Mouse (Mus musculus): ENCODE measurements around the gene Epop. TPM values are rescaled to one million over a fixed set of nuclear protein-coding genes. Genes with fewer than 3 reads are reported as not detected.
A peak's percentile ranks its signal among the peaks of the same experiment; 100 is the strongest.
"Not testable (repeated sequence)": the region's sequence is repeated elsewhere in the genome, so short reads cannot be mapped to it uniquely, and the experiment has no call there.

The Epop gene
- total RNA-seq, 2 experiments from 2014 or later = 77.4 to 92.2 TPM

DNA sequence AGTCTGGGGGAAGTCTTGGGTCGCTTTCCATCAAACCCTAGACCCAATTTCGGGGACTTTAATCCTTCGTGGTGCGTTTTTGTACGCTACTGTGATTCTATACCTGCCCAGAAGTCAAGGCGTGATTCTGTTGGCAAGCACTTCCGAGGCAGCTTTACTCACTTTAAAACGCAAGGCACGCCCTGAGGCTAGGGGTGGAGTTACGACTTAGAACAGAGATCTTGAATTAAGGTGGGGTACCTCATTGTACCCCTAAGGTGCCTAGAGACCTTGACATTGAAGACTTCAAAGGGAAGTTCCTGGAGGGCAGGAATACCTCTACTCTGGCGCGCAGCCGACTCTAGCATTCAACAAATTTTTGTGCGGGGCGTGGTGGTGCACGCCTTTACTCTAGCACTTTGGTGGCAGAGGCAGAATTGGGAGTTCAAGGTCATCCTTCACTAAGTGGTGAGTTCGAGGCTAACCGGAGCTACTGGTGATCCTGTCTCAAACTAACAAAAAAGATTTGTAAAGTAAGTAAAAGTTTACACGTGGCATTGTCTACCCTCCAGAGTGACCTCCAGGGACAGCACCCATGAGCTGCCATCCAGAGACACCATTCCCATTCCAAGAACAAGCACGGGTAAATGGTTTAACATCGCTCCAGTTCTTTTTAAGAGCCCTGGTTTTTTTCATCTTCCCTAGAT, 32.8 kb upstream of the Epop start:
- intact Hi-C loops (cut with DNase I) = loop anchor here (5.0 kb wide), 1 partner anchor 35 kb away; no protein-coding TSS in a partner anchor
- no peak for DNase-seq (ENCODE audit: low spot score in 2 of 2)

DNA sequence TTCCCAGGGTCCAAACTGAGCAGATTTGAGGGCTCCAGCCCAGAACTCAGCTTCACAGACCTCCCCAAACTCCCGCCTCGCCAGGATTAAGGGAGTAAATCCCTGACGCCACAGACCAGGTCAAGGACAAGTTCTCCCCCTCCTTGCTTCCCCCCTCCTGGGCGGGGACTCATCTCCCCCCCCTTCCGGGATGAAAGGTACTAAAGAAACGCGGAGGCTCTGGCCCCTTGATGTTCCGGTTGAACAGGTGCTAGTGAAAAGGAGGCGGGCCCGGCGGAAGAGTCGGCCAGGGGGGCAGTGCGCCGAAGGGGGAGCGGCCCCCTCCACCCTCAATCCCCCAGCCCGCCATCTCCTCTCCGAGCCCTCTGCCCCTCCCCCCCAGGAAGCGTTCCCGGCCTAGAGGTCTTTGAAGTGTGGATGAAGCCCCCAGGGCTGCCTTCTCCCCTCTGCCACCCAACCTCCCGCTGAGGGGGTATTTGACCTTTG, 32.2 kb upstream of the Epop start:
- intact Hi-C loops (cut with DNase I) = loop anchor here (5.0 kb wide), 1 partner anchor 36 kb away; no protein-coding TSS in a partner anchor
- no peak for DNase-seq (ENCODE audit: low spot score in 2 of 2)

DNA sequence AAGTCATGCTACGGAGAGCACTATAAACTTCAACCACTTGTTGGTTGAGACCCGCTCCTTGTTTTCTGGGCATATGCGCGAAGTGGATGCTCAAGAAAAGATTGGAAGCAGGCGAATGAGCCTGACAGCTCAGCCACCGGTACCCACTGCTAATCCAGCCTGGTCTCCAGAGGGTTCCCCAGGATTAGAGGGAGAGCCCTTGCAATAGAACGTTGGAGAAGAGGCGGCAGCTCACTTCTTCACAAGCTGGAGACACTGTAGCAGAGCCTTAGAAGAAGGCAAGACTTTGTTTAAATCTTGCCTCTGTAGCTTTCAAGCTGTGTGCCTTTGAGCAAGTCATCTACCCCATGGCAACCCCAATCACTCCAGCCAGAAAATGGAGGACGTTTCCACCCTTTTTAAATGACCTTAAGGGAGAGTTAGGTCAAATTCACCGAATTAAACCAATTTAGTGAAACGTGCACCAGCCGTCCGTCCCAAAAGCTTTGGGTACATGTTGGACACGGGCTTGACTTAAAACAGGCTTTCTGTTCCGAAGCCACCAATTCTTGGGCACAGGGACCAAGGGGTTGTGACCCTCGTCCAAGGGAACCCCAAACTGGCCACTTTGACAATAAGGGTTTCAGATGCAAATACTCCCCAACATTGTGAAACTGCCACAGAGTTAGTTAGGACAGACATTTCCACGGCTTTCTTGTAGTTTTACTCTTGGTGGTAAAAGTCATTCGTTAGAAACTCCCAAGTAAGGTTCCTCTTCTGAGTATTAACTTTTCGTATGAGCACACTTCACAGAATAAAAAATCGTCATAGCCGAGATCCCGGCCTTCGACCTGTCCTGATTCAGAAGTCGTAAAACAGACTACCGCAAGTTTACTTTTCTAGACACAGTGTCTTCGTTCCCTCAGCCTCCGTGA, 31.5 kb upstream of the Epop start:
- intact Hi-C loops (cut with DNase I) = loop anchor here (5.0 kb wide), 1 partner anchor 36 kb away; no protein-coding TSS in a partner anchor

DNA sequence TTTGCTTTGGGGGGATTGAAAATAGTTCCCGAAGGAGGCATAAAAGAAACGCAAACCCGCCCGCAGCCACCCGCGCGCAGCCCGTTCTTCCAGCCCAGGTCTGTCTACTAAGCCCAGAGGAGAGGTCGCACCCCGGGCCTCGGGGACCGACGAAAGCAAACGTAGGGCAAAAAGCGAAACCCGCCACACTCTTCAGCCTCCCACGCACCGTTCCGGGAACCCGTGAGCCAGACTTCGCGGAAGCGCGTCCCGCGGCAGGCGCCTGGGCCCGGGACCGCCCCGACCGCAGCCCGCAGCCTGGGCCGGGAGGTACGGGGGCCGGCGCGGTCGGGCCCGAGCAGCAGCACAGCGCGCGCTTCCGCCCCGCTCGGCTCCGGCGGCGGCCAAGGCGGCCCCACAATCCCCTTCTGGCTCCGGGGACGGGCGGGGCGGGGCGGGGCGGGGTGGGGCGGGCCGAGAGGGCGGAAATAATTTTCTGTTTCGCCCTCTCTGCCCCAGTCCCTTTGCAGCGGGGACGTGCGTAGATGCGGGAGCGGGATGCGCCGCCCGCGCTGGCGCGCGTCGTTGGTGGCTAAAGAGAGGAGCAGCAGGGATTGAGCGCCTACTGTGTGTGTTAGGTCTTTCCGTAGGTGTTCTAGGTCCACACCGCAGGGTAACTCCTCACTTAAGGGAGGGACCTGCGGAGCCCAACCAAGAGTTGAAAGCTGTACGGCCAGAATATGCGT, 30.6 kb upstream of the Epop start:
- peak; percentile 78 to 84 for DNase-seq (ENCODE audit: low spot score in 2 of 2)
- intact Hi-C loops (cut with DNase I) = loop anchor here (5.0 kb wide), 1 partner anchor 37 kb away; no protein-coding TSS in a partner anchor

More for the DNA sequence above, 31.5 kb upstream of the Epop start:
- no peak for DNase-seq (ENCODE audit: low spot score in 2 of 2)

DNA sequence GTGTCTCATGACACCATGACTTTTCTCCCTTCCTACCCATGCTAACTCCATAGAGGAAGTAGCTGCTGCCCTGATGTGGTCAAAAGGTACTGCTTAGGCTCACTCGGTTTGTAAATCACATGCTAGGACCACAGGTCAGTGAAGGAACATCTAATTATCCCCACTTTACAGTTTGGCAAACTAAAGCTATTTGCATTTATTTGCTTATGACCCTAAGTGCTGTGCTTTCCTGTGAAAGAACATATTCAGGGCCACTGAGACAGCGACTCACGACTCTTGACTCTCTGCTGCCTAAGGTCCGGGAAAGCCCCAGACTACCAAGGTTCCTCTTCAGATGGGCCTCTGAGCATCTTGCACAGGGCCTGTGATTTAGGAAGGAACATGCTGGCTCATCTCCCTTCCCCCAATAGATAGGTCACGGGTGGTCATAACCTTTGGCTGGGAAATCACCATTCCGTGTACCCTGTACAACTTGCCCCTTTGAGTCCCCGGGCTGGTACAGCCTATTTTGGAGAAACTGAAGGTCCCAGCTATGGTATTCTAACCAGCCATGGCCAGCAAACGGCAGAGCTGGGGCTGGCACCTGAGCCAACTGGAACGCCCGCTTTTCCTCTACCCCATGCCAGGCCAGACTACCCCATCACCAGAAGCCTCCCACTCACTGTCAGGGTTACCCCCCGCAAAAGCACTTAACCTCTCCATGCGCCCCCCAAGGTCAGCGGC, 29.9 kb upstream of the Epop start:
- intact Hi-C loops (cut with DNase I) = no loop called here
- no peak for DNase-seq (ENCODE audit: low spot score in 2 of 2)

DNA sequence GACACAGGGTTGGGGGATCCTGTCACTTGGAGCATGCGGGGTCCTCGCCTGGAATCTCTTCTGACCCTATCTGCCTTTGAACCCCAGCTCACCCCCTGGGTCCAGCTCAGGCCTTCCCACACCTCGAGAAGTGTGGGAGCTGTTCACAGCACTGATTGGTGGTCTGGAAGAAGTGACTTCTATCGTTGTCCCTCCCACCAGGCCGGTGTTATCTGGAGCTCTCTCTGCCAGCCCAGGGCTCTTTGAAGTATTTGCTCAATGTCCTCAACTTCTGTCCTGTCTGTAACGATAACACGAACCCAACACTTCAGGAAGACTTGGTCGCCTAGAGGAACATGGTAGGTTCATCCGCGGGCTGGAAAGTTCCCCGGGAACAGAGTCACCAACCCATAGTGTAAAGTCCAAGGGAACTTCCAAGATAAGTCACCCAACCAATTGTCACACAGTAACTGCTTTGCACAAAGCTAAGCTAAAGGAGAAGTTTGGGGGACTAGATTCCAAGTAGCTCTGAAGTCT, 29.3 kb upstream of the Epop start:
- intact Hi-C loops (cut with DNase I) = no loop called here
- no peak for DNase-seq (ENCODE audit: low spot score in 2 of 2)

DNA sequence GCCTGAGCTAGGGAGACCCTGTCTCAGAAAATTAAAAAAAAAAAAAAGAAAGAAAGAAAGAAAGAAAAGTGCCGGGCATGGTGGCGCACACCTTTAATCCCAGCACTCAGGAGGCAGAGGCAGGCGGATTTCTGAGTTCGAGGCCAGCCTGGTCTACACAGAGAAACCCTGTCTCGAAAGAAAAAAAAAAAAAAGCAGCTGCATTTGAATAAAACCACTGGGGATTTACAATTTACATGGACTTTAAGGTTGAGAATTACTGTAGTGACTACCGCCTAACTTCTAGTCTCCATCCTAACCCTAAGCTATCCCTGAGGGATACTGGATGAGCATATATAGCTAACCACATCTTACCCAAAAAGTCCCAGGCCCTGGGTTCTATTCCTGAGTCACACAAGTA, 28.5 kb upstream of the Epop start:
- DNase-seq (ENCODE audit: low spot score in 2 of 2); intact Hi-C loops (cut with DNase I): not testable (repeated sequence)

DNA sequence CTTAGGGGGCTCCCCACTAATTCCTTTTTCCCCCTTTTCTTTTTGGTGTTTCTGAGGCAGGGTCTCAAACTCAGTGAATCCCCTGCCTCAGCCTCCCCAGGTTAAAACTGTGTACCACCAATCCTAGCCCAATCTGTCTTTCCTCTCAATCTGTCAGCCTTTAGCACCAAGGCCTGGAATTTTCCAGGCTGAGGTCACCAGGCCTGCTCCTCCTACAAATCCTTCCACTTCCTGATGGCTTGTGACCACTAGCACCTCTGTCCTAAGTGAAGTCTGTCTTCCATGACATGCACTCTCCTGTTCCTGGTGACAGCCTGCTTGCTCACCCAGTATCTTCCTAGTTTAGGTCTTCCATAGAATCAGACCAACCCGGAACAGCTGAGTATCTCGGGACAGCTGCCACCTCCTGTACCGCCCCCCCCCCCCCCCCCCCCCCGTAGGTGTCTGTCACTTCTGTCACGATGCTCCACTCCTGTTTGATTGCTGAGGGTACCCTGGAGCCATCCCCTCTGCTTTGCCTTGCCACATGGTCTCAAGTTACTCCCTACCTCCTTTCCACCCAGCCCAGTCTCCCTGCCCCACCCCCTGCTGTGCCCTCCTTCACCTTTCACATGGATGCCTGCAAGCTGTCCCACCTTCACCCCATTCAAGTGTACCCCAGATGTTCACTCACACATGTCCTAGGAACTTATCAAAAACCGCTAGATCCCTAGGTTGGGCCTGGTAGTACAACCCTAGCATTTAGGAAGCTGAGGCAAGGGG, 27.9 kb upstream of the Epop start:
- DNase-seq (ENCODE audit: low spot score in 2 of 2) = no peak
- intact Hi-C loops (cut with DNase I) = no loop called here

DNA sequence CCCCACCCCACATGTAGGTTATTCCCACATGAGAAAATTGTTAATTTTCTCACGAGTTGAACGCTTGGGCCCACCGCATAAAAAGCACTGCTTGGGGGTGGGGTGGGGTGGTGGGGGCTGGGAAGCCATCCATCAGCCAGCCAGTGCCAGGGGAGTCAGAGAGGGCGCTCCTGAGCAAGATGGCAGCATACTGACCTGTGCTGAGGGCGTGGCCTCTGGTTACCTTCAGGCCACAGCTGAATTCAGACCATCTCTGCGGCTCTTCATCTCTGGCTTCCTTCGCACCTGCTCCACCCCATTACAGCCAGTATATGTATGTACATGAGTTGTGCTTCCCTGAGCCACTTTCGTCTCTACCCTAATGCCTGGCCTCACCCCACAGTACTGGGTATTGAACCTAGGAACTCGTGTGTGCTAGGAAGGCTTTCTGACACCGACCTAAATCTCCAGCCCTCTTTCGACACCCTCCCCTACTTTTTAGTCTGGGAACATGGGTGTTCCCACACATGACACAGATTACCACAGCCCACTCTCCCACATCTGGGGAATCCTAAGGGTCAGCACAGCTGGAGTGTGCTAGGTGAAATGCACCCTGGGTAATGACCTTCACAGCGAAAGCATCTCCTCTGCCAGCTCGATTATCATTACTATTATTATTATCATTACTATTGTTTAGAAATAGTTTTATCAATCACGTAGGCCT, 26.9 kb upstream of the Epop start:
- intact Hi-C loops (cut with DNase I) = no loop called here
- DNase-seq (ENCODE audit: low spot score in 2 of 2) = no peak

DNA sequence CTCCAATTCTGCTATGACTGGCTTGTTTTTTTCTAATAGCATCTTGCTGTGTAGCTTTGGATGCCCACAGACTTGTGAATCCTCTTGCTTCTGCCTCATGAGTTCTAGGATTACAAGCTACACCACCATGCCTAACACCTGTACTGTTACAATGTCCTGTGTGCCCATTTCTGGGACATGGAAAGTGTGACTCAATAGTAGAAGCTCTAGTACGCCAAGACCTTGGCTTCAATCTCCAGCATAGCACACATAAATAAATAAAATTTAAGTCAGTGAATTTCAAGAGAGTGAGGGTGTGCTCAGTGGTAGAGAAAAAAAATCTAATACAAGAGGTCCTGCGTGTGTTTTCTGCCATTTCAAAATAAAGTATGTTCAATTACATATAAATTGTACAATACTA, 24.7 kb upstream of the Epop start:
- DNase-seq (ENCODE audit: low spot score in 2 of 2) = no peak
- intact Hi-C loops (cut with DNase I) = no loop called here

DNA sequence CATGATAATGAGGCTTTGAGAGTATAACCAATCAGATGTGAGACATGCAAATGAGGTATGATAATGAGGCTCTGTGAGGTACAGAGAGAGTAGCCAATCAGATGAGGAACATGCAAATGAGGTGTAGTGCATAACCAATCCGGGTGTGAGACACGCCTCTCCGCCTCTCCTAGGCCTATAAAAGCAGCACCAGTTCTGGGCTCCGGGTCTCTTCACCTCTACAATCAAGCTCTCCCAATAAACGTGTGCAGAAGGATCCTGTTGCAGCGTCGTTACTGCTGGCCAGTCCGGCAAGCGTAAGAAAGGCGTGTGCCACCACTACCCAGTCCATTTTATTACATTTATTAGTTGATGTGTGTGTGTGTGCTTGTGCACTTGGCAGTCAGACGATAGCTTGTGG, 23.9 kb upstream of the Epop start:
- DNase-seq (ENCODE audit: low spot score in 2 of 2); intact Hi-C loops (cut with DNase I): not testable (repeated sequence)

DNA sequence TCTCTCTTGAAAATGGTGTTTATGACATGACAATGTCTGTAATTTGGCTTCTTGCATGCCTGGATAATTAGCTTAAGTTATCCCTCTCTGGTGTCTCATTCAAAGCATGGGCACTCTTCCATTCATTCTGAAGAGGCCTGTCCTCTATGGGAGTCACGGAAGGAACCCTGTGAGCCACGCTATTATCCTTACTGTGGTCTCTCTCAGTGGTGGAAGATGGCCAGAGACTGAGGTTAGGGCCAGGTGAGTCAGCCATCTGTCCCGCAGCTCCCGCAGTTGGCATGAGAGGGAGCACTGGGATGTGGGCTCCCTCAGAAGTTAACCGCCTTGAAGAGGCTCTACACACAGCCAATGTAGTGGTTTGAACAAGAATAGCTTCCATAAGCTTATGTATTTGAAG, 20.8 kb upstream of the Epop start:
- DNase-seq (ENCODE audit: low spot score in 2 of 2) = no peak
- intact Hi-C loops (cut with DNase I) = no loop called here

DNA sequence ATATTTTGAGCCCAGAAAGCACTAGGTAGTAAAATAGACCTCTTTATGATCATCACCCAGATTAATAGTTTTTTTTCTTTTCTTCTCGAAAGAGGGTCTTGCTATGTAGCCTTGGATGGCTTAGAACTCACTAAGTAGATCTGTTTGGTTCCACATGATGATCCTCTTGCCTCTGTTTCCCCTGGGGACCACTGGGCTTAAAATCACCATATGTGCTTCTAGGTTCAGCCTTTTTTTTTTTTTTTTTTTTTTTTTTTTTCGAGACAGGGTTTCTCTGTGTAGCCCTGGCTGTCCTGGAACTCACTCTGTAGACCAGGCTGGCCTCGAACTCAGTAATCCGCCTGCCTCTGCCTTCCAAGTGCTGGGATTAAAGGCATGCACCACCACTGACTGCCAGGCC, 19.0 kb upstream of the Epop start:
- DNase-seq (ENCODE audit: low spot score in 2 of 2); intact Hi-C loops (cut with DNase I): not testable (repeated sequence)

DNA sequence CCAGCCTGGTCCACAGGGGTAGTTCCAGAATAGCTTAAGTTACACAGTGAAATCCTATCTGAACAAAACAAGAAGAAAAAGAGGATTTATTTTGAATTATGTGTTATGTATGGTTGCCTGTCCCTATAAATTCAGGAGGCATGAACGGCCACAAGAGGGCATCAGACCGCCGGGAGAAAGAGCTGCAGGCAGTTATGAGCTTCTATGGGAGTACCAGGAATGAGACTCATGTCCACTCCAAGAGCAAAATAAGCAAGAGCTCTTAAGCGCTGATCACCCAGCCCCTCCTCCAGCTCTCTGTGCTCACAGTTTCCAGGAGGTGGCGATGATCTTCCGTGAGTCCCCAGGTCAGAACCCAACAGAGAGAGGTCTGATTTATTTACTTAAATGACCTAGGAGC, 15.3 kb upstream of the Epop start:
- no peak for DNase-seq (ENCODE audit: low spot score in 2 of 2)
- intact Hi-C loops (cut with DNase I) = loop anchor here (2.0 kb wide), 1 partner anchor 44 kb away; no protein-coding TSS in a partner anchor

DNA sequence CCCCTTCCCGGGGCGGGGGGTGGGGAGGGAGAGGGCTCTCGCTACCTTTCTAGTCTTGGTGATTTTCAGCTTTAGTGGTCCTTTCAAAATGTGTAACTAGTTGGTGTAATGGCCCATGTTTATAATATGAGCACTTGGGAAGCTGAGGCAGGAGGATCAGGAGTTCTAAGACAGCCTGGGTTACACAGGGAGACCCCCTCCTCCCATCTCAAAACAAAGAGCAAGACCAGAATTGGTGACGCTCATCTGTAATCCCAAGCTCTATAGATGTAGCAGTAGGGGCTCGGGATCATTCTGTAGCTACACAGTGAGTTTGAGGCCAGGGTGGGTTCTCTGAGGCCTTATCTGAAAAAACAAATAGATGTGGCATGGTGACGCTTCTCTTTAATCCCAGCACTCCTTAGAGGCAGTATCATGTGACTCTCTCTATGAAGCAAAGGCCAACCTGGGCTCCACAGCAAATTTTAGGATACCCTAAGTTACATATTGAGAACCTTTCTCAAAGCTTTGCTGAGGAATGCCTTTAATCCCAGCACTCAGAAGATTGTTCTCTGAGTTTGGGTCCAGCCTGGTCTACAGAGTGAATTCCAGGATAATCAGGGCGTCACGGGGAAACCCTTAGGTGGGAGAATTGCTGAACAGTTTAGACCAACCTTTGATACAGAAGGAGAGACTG, 14.0 kb upstream of the Epop start:
- intact Hi-C loops (cut with DNase I) = loop anchor here (2.0 kb wide), 1 partner anchor 45 kb away; no protein-coding TSS in a partner anchor
- DNase-seq (ENCODE audit: low spot score in 2 of 2) = no peak

DNA sequence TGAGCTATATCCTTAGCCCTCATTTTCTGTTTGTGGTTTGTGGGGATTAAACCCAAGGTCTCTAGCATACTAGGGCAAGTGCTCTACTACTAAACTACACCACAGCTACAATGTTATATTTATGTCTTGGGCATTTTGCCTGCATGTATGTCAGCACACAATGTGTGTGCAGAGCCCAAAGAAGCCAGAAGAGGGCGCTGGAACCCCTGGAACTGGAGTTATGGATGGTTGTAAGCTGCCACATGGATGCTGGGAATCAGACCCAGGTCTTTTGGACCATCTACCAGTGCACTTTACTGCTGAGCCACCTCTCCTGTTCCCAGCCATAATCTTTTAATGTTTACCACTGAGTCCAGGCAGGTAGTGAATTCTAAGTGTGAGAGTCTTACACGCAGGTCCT, 13.2 kb upstream of the Epop start:
- no peak for DNase-seq (ENCODE audit: low spot score in 2 of 2)
- intact Hi-C loops (cut with DNase I) = no loop called here

DNA sequence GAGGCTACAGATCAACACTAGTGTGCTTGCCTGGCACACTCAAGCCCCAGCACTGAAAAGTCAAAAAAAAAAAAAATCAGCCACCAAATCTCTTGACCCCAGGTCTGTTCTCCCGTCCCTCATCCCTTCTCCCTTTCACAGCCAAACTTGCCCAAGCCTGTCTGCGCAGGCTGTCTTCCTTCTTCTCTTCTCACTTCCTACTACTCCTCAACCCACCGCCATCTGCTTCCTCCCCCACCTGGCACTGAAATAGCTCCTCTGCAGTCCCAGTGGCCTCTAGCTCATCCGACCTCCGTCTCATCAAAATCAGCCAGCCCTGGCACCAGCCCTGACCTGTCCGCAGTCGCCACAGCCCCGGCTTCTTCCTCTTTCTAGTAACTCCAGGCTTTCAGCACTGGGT, 12.2 kb upstream of the Epop start:
- intact Hi-C loops (cut with DNase I) = loop anchor here (1.0 kb wide), 1 partner anchor 9 kb away; no protein-coding TSS in a partner anchor
- peak; percentile 72 to 93 for DNase-seq (ENCODE audit: low spot score in 2 of 2)

Data from left cerebral cortex, postnatal 25 days (tissue).